Mouse (Mus musculus) forebrain, embryonic 10.5 days (tissue): ENCODE data around the gene Adamts1. TPM values are rescaled to one million over a fixed set of nuclear protein-coding genes. Genes with fewer than 3 reads are reported as not detected.

Experiments used
- DNase-seq: peaks from one replicate; pipeline ENCODE4 v3.0.0-alpha.2; 2017; ENCODE audit warnings: low spot score; ENCODE audit errors: extremely low spot score
- H3K27ac ChIP-seq: fragments of 300-500 bp; sonication (generic); 2 replicates; pipeline ENCODE4 v1.5.1; 2016; ENCODE audit warnings: mild to moderate bottlenecking
- H3K27me3 ChIP-seq: fragments of 300-500 bp; sonication (generic); 2 replicates; pipeline ENCODE4 v1.6.1; 2016; ENCODE audit warnings: mild to moderate bottlenecking; ENCODE audit not compliant: poor library complexity, severe bottlenecking
- H3K36me3 ChIP-seq: fragments of 300-500 bp; sonication (generic); replicated peaks from 2 replicates; pipeline ENCODE4 v1.6.1; 2016; ENCODE audit warnings: mild to moderate bottlenecking, moderate library complexity
- H3K4me1 ChIP-seq: fragments of 300-500 bp; sonication (generic); 2 replicates; pipeline ENCODE4 v1.6.1; 2016
- H3K4me3 ChIP-seq: fragments of 300-500 bp; sonication (generic); 2 replicates; pipeline ENCODE4 v1.5.1; 2016; ENCODE audit warnings: mild to moderate bottlenecking, moderate library complexity
- H3K9me3 ChIP-seq: fragments of 300-500 bp; sonication (generic); 2 replicates; pipeline ENCODE4 v1.6.1; 2016; ENCODE audit warnings: mild to moderate bottlenecking, moderate library complexity
- WGBS: fragments of 180-500 bp; shearing (Covaris S2); methylation state at CpG from one replicate; pipeline ENCODE4 v1.1.7; 2016; 5-methylcytosine and 5-hydroxymethylcytosine counted together
- polyA plus RNA-seq: library from polyadenylated mRNA; unstranded; fragments of >200 nt; fragmentation: Nextera tagmentation; extraction: Ambion mirVana; gene quantifications from 2 replicates; pipeline ENCODE4 v1.2.1, GENCODE M21; 2016

The Adamts1 gene
- polyA plus RNA-seq, 1 experiment from 2014 or later: 15.9 TPM

GRCm38 (mm10) chr16:85756101-85756819 is 46.7 kb downstream of the Adamts1 start:
- no peak overlapping the region for H3K4me3 ChIP-seq
- WGBS: 82% methylated on average over 14 of the region's 14 CpGs
- DNase-seq: no peak
- H3K4me1 ChIP-seq: peaks cover 4% of the 10 kb centered on the region; the same call in 1 of the 2 replicates
- no peak overlapping the region for H3K27ac ChIP-seq
- no peaks in the 10 kb centered on the region for H3K36me3 ChIP-seq
- no peaks in the 10 kb centered on the region for H3K27me3 ChIP-seq
- no peaks in the 10 kb centered on the region for H3K9me3 ChIP-seq

GRCm38 (mm10) chr16:85749335-85749734 is 53.6 kb downstream of the Adamts1 start:
- Histone ChIP-seq H3K27ac (no peak overlapping the region), H3K4me3 (no peak overlapping the region), H3K4me1 (no peaks in the 10 kb centered on the region), H3K9me3 (no peaks in the 10 kb centered on the region), H3K27me3 (no peaks in the 10 kb centered on the region), H3K36me3 (no peaks in the 10 kb centered on the region)
- no peak for DNase-seq
- WGBS: 71% methylated on average over 6 of the region's 6 CpGs

GRCm38 (mm10) chr16:85747589-85748360 is 55.1 kb downstream of the Adamts1 start:
- WGBS: 91% methylated on average over 16 of the region's 16 CpGs
- no peak for DNase-seq

GRCm38 (mm10) chr16:85746386-85746785 is 56.5 kb downstream of the Adamts1 start:
- Histone ChIP-seq H3K4me3 (no peak overlapping the region), H3K9me3 (no peaks in the 10 kb centered on the region), H3K27ac (no peak overlapping the region), H3K4me1 (no peaks in the 10 kb centered on the region), H3K36me3 (no peaks in the 10 kb centered on the region), H3K27me3 (no peaks in the 10 kb centered on the region)
- WGBS: 76% methylated on average over 3 of the region's 3 CpGs
- no peak for DNase-seq

More at GRCm38 (mm10) chr16:85747589-85748360, 55.1 kb downstream of the Adamts1 start:
- Histone ChIP-seq H3K27ac (no peak overlapping the region), H3K4me3 (no peak overlapping the region), H3K27me3 (no peaks in the 10 kb centered on the region), H3K4me1 (no peaks in the 10 kb centered on the region), H3K36me3 (no peaks in the 10 kb centered on the region), H3K9me3 (no peaks in the 10 kb centered on the region)

Other genes starting within 250 kb of the Adamts1 start
- gene Cyyr1, start 249.7 kb downstream of the Adamts1 start, polyA plus RNA-seq: 3.6 and 4.1 TPM in 2 replicates
- gene Adamts5, start 98.7 kb upstream of the Adamts1 start, polyA plus RNA-seq: 0.32 and 0.37 TPM in 2 replicates